Mouse (Mus musculus): ENCODE data around the gene Myh13. TPM values are rescaled to one million over a fixed set of nuclear protein-coding genes. Genes with fewer than 3 reads are reported as not detected.

The Myh13 gene
- polyA plus RNA-seq, 1 experiment from 2014 or later: not detected

DNA sequence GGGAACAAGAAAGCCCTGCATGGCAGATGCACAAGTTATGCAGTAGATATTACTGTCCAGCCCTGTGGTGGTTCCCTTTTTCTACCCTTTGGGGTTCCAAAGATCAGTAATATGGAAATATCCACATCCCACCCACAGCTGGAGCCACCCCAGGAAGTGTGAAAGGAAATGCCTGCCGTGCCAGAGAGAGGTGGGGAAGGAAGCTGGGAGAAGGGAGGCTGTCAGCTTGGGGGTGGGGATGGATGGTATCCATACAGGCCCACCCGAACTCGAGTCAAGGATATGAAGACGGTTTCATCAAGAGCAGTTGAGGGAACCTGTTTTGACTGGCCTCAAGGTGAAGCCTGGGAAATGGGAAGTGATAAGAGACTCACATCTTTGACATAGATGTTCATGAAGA lies 60.4 kb downstream of the Myh13 start:
- no peak overlapping the region for H3K4me2 ChIP-seq (replicated peaks; ENCODE audit: low read depth)
- H3K36me3 ChIP-seq (ENCODE audit: control insufficient read depth, insufficient read depth): no peaks in the 10 kb centered on the region
- TF ChIP-seq CTCF (IDR thresholded peaks at IDR 0.05; ENCODE audit: low read depth): no peak
- H3K9ac ChIP-seq (ENCODE audit: low read depth, low read length): no peak overlapping the region
- 49% methylated on average over 4 of the region's 4 CpGs for WGBS
- ATAC-seq: no peak
- no peak overlapping the region for H3K4me3 ChIP-seq (ENCODE audit: low read depth, low read length)
- no peaks in the 10 kb centered on the region for H3K9me3 ChIP-seq (ENCODE audit: control insufficient read depth)
- no peaks in the 10 kb centered on the region for H3K4me1 ChIP-seq (replicated peaks; ENCODE audit: control insufficient read depth, insufficient read depth, low read length)
- no peak overlapping the region for H3K27ac ChIP-seq (ENCODE audit: low read depth, low read length)
- no peaks in the 10 kb centered on the region for H3K27me3 ChIP-seq (replicated peaks; ENCODE audit: control insufficient read depth, insufficient read depth, low read length)

DNA sequence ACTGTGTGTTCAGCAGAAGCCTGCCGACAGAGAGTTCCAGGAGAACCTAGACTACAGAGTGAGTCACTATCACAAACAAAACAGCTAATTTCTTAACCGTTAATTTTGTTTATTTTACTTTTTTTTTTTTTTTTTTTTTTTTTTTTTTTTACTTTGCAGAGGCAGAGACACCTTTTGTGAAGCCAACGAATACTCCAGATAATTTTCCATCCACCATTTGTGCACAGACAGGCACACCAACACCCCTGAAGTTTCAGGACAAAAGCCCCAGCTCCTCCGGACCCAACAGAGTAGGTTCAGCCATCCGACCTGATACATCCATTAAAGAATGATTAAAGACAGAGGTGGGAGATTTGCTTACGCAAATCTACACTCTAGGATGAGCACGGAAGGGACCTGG lies 63.2 kb downstream of the Myh13 start:
- no peak overlapping the region for H3K4me2 ChIP-seq (replicated peaks; ENCODE audit: low read depth)
- ATAC-seq: no peak
- 81% methylated on average over 7 of the region's 7 CpGs for WGBS
- no peaks in the 10 kb centered on the region for H3K27me3 ChIP-seq (replicated peaks; ENCODE audit: control insufficient read depth, insufficient read depth, low read length)
- no peak overlapping the region for H3K27ac ChIP-seq (ENCODE audit: low read depth, low read length)
- no peaks in the 10 kb centered on the region for H3K36me3 ChIP-seq (ENCODE audit: control insufficient read depth, insufficient read depth)
- no peaks in the 10 kb centered on the region for H3K9me3 ChIP-seq (ENCODE audit: control insufficient read depth)
- H3K4me3 ChIP-seq (ENCODE audit: low read depth, low read length): no peak overlapping the region
- no peak overlapping the region for H3K9ac ChIP-seq (ENCODE audit: low read depth, low read length)
- no peaks in the 10 kb centered on the region for H3K4me1 ChIP-seq (replicated peaks; ENCODE audit: control insufficient read depth, insufficient read depth, low read length)
- TF ChIP-seq CTCF (IDR thresholded peaks at IDR 0.05; ENCODE audit: low read depth): no peak

DNA sequence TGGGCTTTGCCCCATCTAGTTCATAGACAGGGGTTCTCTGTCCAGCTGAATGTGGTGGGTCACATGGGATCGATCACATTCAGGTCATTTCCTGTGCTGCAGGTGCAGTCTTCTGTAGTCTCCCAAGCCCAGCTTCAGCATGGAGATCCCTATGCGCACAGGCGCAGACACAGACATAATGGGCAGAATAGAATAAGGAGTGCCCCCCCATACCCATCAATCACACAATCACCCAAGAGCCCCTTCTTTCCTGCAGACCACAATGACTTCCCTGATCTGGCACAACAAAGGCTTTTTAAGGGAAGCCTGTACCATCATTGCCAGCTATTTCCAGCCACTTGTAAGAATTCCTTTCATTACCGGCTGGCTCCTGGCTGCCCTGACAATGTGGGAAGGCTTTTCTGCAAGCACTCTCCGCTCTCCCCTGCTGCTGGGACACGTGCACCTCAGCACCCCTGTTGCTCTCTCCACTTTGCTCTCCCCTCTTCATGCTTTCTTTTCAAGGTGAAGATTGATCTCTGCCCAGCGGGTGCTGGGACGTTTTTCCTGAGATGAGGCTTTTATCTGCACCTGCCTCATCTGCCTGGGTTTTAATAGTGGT lies 65.5 kb downstream of the Myh13 start:
- Histone ChIP-seq H3K36me3 (ENCODE audit: control insufficient read depth, insufficient read depth) (no peaks in the 10 kb centered on the region), H3K9me3 (ENCODE audit: control insufficient read depth) (no peaks in the 10 kb centered on the region), H3K4me1 (replicated peaks; ENCODE audit: control insufficient read depth, insufficient read depth, low read length) (no peaks in the 10 kb centered on the region), H3K4me2 (replicated peaks; ENCODE audit: low read depth) (no peak overlapping the region), H3K27me3 (replicated peaks; ENCODE audit: control insufficient read depth, insufficient read depth, low read length) (no peaks in the 10 kb centered on the region), H3K9ac (ENCODE audit: low read depth, low read length) (no peak overlapping the region), H3K27ac (ENCODE audit: low read depth, low read length) (no peak overlapping the region), H3K4me3 (ENCODE audit: low read depth, low read length) (no peak overlapping the region)
- 39% methylated on average over 8 of the region's 8 CpGs for WGBS
- ATAC-seq: no peak
- no peak for TF ChIP-seq CTCF (IDR thresholded peaks at IDR 0.05; ENCODE audit: low read depth)

DNA sequence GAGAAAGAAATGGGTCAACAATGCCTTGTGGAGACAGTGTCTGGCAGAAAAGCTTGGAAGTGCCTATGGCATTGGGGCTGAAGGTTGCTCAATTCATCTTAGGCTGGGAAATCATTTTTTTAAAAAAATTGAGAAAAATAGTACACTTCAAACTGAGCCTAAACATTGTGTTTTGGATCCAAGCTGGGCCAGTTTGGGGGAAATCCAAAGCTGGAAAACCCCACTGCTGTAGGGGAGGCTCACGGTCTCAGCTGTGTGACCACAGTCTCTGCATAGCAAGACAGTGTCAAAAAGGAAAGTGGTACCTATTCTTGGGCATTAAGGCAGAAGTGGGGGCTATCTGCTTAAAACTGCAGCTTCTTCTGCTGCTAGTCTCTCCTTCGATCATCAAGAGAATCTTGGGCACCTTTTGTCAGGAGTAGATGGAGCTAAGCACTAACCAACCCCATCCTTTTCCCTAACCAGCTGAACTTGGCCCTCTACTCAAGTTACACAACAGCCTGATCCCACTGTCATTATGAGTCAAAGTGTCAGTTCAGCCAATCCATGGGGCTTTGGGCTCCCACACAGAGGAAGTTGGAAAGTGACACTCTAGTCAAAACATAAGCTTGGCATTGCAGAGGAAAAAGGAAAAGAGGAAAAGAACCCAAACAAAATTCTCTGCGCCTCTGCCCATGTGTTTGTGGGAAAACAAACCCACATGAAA lies 69.4 kb downstream of the Myh13 start:
- no peak for ATAC-seq
- Histone ChIP-seq H3K9me3 (ENCODE audit: control insufficient read depth) (no peaks in the 10 kb centered on the region), H3K4me2 (replicated peaks; ENCODE audit: low read depth) (no peak overlapping the region), H3K9ac (ENCODE audit: low read depth, low read length) (no peak overlapping the region), H3K4me1 (replicated peaks; ENCODE audit: control insufficient read depth, insufficient read depth, low read length) (no peaks in the 10 kb centered on the region), H3K36me3 (ENCODE audit: control insufficient read depth, insufficient read depth) (no peaks in the 10 kb centered on the region), H3K4me3 (ENCODE audit: low read depth, low read length) (no peak overlapping the region), H3K27me3 (replicated peaks; ENCODE audit: control insufficient read depth, insufficient read depth, low read length) (no peaks in the 10 kb centered on the region), H3K27ac (ENCODE audit: low read depth, low read length) (no peak overlapping the region)
- TF ChIP-seq CTCF (IDR thresholded peaks at IDR 0.05; ENCODE audit: low read depth): no peak
- 76% methylated on average over 3 of the region's 3 CpGs for WGBS

DNA sequence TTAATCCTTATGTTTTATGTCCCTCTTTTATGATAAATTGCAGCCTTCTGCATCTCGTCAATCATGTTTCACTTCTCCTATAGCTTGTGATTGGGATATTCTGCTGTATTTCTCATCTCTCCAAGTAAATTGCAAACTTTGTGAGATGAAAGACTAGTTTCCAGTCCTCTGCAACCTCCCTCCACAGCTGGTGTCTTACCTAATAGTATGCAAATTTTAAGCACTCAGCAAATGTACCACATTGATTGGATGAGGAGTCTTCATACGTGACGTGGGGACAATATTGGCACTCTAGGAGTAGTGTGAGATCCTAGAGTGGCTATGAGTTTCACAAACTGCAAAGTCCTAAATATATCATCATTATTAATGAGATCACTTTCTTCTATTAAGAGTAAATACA lies 70.9 kb downstream of the Myh13 start:
- no peak overlapping the region for H3K27ac ChIP-seq (ENCODE audit: low read depth, low read length)
- no peak for ATAC-seq
- H3K9me3 ChIP-seq (ENCODE audit: control insufficient read depth): no peaks in the 10 kb centered on the region
- no peak overlapping the region for H3K4me2 ChIP-seq (replicated peaks; ENCODE audit: low read depth)
- no peak for TF ChIP-seq CTCF (IDR thresholded peaks at IDR 0.05; ENCODE audit: low read depth)
- no peaks in the 10 kb centered on the region for H3K36me3 ChIP-seq (ENCODE audit: control insufficient read depth, insufficient read depth)
- no peaks in the 10 kb centered on the region for H3K4me1 ChIP-seq (replicated peaks; ENCODE audit: control insufficient read depth, insufficient read depth, low read length)
- H3K27me3 ChIP-seq (replicated peaks; ENCODE audit: control insufficient read depth, insufficient read depth, low read length): no peaks in the 10 kb centered on the region
- H3K9ac ChIP-seq (ENCODE audit: low read depth, low read length): no peak overlapping the region
- no peak overlapping the region for H3K4me3 ChIP-seq (ENCODE audit: low read depth, low read length)
- 84% methylated on average over 3 of the region's 3 CpGs for WGBS

DNA sequence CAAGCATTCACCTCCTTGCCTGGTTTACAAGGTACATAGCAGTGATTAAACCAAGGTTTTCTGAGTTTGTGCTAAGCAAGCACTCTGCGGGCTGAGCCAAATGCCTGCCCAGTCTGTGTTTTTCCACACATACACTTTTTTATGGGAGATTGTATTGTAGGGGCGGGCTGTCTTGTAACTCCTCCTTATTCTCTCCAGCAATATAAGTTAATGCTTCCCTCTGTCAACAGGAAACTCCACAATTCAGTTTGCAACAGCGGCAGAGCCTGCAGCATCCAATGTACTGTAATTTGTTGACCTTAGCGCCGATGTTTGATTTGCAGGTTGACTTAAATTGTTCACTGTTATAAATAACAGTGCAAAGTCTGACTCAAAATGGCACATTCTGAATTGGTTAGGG lies 79.5 kb downstream of the Myh13 start:
- no peak overlapping the region for H3K4me3 ChIP-seq (ENCODE audit: low read depth, low read length)
- ATAC-seq: 0 out of 2 replicates have a peak, but pooled peaks have one; percentile 31
- H3K36me3 ChIP-seq (ENCODE audit: control insufficient read depth, insufficient read depth): no peaks in the 10 kb centered on the region
- H3K9me3 ChIP-seq (ENCODE audit: control insufficient read depth): no peaks in the 10 kb centered on the region
- no peak overlapping the region for H3K4me2 ChIP-seq (replicated peaks; ENCODE audit: low read depth)
- no peaks in the 10 kb centered on the region for H3K27me3 ChIP-seq (replicated peaks; ENCODE audit: control insufficient read depth, insufficient read depth, low read length)
- no peaks in the 10 kb centered on the region for H3K4me1 ChIP-seq (replicated peaks; ENCODE audit: control insufficient read depth, insufficient read depth, low read length)
- 54% methylated on average over 5 of the region's 5 CpGs for WGBS
- H3K9ac ChIP-seq (ENCODE audit: low read depth, low read length): no peak overlapping the region
- no peak for TF ChIP-seq CTCF (IDR thresholded peaks at IDR 0.05; ENCODE audit: low read depth)
- no peak overlapping the region for H3K27ac ChIP-seq (ENCODE audit: low read depth, low read length)
